Mouse (Mus musculus): Measurements from ENCODE around the gene Pdlim5. TPM values are rescaled to one million over a fixed set of nuclear protein-coding genes. Genes with fewer than 3 reads are reported as not detected.

Pdlim5 gene
- polyA plus RNA-seq, 1 experiment from 2014 or later, result 18.1 TPM

GRCm38 (mm10) chr3:142390288-142390687, 5.2 kb downstream of the Pdlim5 start:
- H3K9me3 ChIP-seq, result no peaks in the 10 kb centered on the region
- H3K4me3 ChIP-seq, result no peak overlapping the region
- no peak overlapping the region for H3K27ac ChIP-seq
- H3K36me3 ChIP-seq, result no peaks in the 10 kb centered on the region
- H3K27me3 ChIP-seq (replicated peaks), result no peaks in the 10 kb centered on the region; the same call in 1 of the 2 replicates
- H3K4me1 ChIP-seq, result peaks cover 9% of the 10 kb centered on the region
- ATAC-seq (ENCODE audit: low FRiP score, low read depth), result no peak
- 69% methylated on average over 2 of the region's 2 CpGs for WGBS
- H3K4me2 ChIP-seq (replicated peaks), result no peak overlapping the region
- no peak overlapping the region for H3K9ac ChIP-seq

GRCm38 (mm10) chr3:142388189-142388588, 7.3 kb downstream of the Pdlim5 start:
- 58% methylated on average over 4 of the region's 4 CpGs for WGBS
- H3K27me3 ChIP-seq (replicated peaks), result no peaks in the 10 kb centered on the region

GRCm38 (mm10) chr3:142386505-142386904, 9.0 kb downstream of the Pdlim5 start:
- Histone ChIP-seq H3K36me3 (no peaks in the 10 kb centered on the region), H3K27me3 (replicated peaks) (no peaks in the 10 kb centered on the region), H3K9ac (no peak overlapping the region), H3K4me1 (no peaks in the 10 kb centered on the region), H3K4me2 (replicated peaks) (no peak overlapping the region), H3K27ac (no peak overlapping the region), H3K4me3 (no peak overlapping the region), H3K9me3 (no peaks in the 10 kb centered on the region)
- ATAC-seq (ENCODE audit: low FRiP score, low read depth), result no peak
- 86% methylated on average over 4 of the region's 4 CpGs for WGBS

More at GRCm38 (mm10) chr3:142388189-142388588, 7.3 kb downstream of the Pdlim5 start:
- no peaks in the 10 kb centered on the region for H3K9me3 ChIP-seq
- H3K4me2 ChIP-seq (replicated peaks), result no peak overlapping the region
- ATAC-seq (ENCODE audit: low FRiP score, low read depth), result no peak
- H3K27ac ChIP-seq, result no peak overlapping the region
- H3K36me3 ChIP-seq, result no peaks in the 10 kb centered on the region
- H3K9ac ChIP-seq, result no peak overlapping the region
- H3K4me3 ChIP-seq, result no peak overlapping the region
- H3K4me1 ChIP-seq, result no peaks in the 10 kb centered on the region

- WGBS, result 92% methylated on average over 2 of the region's 2 CpGs
- Histone ChIP-seq H3K36me3 (no peaks in the 10 kb centered on the region), H3K9me3 (no peaks in the 10 kb centered on the region), H3K27me3 (replicated peaks) (no peaks in the 10 kb centered on the region), H3K27ac (no peak overlapping the region), H3K4me2 (replicated peaks) (no peak overlapping the region), H3K4me1 (no peaks in the 10 kb centered on the region), H3K4me3 (no peak overlapping the region), H3K9ac (no peak overlapping the region)
- no peak for ATAC-seq (ENCODE audit: low FRiP score, low read depth)
Measured at GRCm38 (mm10) chr3:142385690-142386089, 9.8 kb downstream of the Pdlim5 start.

GRCm38 (mm10) chr3:142376638-142377037, 18.9 kb downstream of the Pdlim5 start:
- H3K9me3 ChIP-seq, result no peaks in the 10 kb centered on the region
- no peak overlapping the region for H3K4me2 ChIP-seq (replicated peaks)
- no peaks in the 10 kb centered on the region for H3K27me3 ChIP-seq (replicated peaks)
- no peak overlapping the region for H3K4me3 ChIP-seq
- peaks cover 5% of the 10 kb centered on the region; the same call in 1 of the 2 replicates for H3K4me1 ChIP-seq
- H3K27ac ChIP-seq, result no peak overlapping the region
- H3K36me3 ChIP-seq, result no peaks in the 10 kb centered on the region
- 88% methylated on average over 1 of the region's 1 CpGs for WGBS
- ATAC-seq (ENCODE audit: low FRiP score, low read depth), result no peak
- H3K9ac ChIP-seq, result no peak overlapping the region

- H3K4me1 ChIP-seq, result peaks cover 5% of the 10 kb centered on the region; the same call in 1 of the 2 replicates
- 8% methylated on average over 1 of the region's 1 CpGs for WGBS
- ATAC-seq (ENCODE audit: low FRiP score, low read depth), result no peak
- no peak overlapping the region for H3K9ac ChIP-seq
- H3K27me3 ChIP-seq (replicated peaks), result no peaks in the 10 kb centered on the region
- H3K9me3 ChIP-seq, result no peaks in the 10 kb centered on the region
- H3K36me3 ChIP-seq, result no peaks in the 10 kb centered on the region
- no peak overlapping the region for H3K4me3 ChIP-seq
- H3K4me2 ChIP-seq (replicated peaks), result no peak overlapping the region
- H3K27ac ChIP-seq, result no peak overlapping the region
Measured at GRCm38 (mm10) chr3:142375106-142375505, 20.4 kb downstream of the Pdlim5 start.

GRCm38 (mm10) chr3:142372465-142373147, 22.9 kb downstream of the Pdlim5 start:
- Histone ChIP-seq H3K9me3 (no peaks in the 10 kb centered on the region), H3K4me3 (no peak overlapping the region), H3K27ac (no peak overlapping the region), H3K4me1 (peaks cover 5% of the 10 kb centered on the region; the same call in 1 of the 2 replicates), H3K9ac (no peak overlapping the region), H3K36me3 (no peaks in the 10 kb centered on the region), H3K4me2 (replicated peaks) (no peak overlapping the region), H3K27me3 (replicated peaks) (no peaks in the 10 kb centered on the region)
- 90% methylated on average over 6 of the region's 6 CpGs for WGBS
- ATAC-seq (ENCODE audit: low FRiP score, low read depth), result no peak

- no peak overlapping the region for H3K27ac ChIP-seq
- no peak overlapping the region for H3K4me3 ChIP-seq
- H3K4me1 ChIP-seq, result no peaks in the 10 kb centered on the region
- no peaks in the 10 kb centered on the region for H3K36me3 ChIP-seq
- no peak for ATAC-seq (ENCODE audit: low FRiP score, low read depth)
- H3K4me2 ChIP-seq (replicated peaks), result no peak overlapping the region
- H3K27me3 ChIP-seq (replicated peaks), result no peaks in the 10 kb centered on the region
- no peaks in the 10 kb centered on the region for H3K9me3 ChIP-seq
- 89% methylated on average over 9 of the region's 9 CpGs for WGBS
- H3K9ac ChIP-seq, result no peak overlapping the region
Measured at GRCm38 (mm10) chr3:142368411-142368810, 27.1 kb downstream of the Pdlim5 start.

- no peaks in the 10 kb centered on the region for H3K9me3 ChIP-seq
- no peaks in the 10 kb centered on the region for H3K36me3 ChIP-seq
- H3K4me2 ChIP-seq (replicated peaks), result no peak overlapping the region
- no peaks in the 10 kb centered on the region for H3K4me1 ChIP-seq
- H3K9ac ChIP-seq, result no peak overlapping the region
- H3K27ac ChIP-seq, result no peak overlapping the region
- H3K4me3 ChIP-seq, result no peak overlapping the region
- WGBS, result 69% methylated on average over 6 of the region's 6 CpGs
- ATAC-seq (ENCODE audit: low FRiP score, low read depth), result no peak
- H3K27me3 ChIP-seq (replicated peaks), result no peaks in the 10 kb centered on the region
Measured at GRCm38 (mm10) chr3:142362092-142362491, 33.4 kb downstream of the Pdlim5 start.

GRCm38 (mm10) chr3:142358951-142359350, 36.5 kb downstream of the Pdlim5 start:
- H3K4me2 ChIP-seq (replicated peaks), result no peak overlapping the region
- no peak for ATAC-seq (ENCODE audit: low FRiP score, low read depth)
- no peaks in the 10 kb centered on the region for H3K36me3 ChIP-seq
- no peak overlapping the region for H3K27ac ChIP-seq
- no peak overlapping the region for H3K9ac ChIP-seq
- H3K4me3 ChIP-seq, result no peak overlapping the region
- no peaks in the 10 kb centered on the region for H3K4me1 ChIP-seq
- no peaks in the 10 kb centered on the region for H3K27me3 ChIP-seq (replicated peaks)
- H3K9me3 ChIP-seq, result no peaks in the 10 kb centered on the region

GRCm38 (mm10) chr3:142356661-142357060, 38.8 kb downstream of the Pdlim5 start:
- H3K36me3 ChIP-seq, result no peaks in the 10 kb centered on the region
- no peaks in the 10 kb centered on the region for H3K27me3 ChIP-seq (replicated peaks)
- H3K4me2 ChIP-seq (replicated peaks), result no peak overlapping the region
- no peak for ATAC-seq (ENCODE audit: low FRiP score, low read depth)
- WGBS, result 86% methylated on average over 4 of the region's 4 CpGs
- H3K4me1 ChIP-seq, result no peaks in the 10 kb centered on the region
- no peak overlapping the region for H3K4me3 ChIP-seq
- H3K27ac ChIP-seq, result no peak overlapping the region
- H3K9ac ChIP-seq, result no peak overlapping the region
- no peaks in the 10 kb centered on the region for H3K9me3 ChIP-seq

GRCm38 (mm10) chr3:142353218-142353617, 42.3 kb downstream of the Pdlim5 start:
- Histone ChIP-seq H3K27ac (no peak overlapping the region), H3K9ac (no peak overlapping the region), H3K4me2 (replicated peaks) (no peak overlapping the region), H3K4me1 (no peaks in the 10 kb centered on the region), H3K36me3 (no peaks in the 10 kb centered on the region), H3K9me3 (0 out of 2 replicates have a peak, but pooled peaks cover 4% of the 10 kb centered on the region), H3K27me3 (replicated peaks) (no peaks in the 10 kb centered on the region), H3K4me3 (no peak overlapping the region)
- WGBS, result 79% methylated on average over 1 of the region's 1 CpGs
- ATAC-seq (ENCODE audit: low FRiP score, low read depth), result no peak

- no peaks in the 10 kb centered on the region for H3K27me3 ChIP-seq (replicated peaks)
- WGBS, result 79% methylated on average over 3 of the region's 3 CpGs
- H3K4me1 ChIP-seq, result no peaks in the 10 kb centered on the region
- no peak overlapping the region for H3K27ac ChIP-seq
- H3K36me3 ChIP-seq, result no peaks in the 10 kb centered on the region
- no peak overlapping the region for H3K4me3 ChIP-seq
- no peak overlapping the region for H3K9ac ChIP-seq
- H3K4me2 ChIP-seq (replicated peaks), result no peak overlapping the region
- ATAC-seq (ENCODE audit: low FRiP score, low read depth), result no peak
- 0 out of 2 replicates have a peak, but pooled peaks cover 4% of the 10 kb centered on the region for H3K9me3 ChIP-seq
Measured at GRCm38 (mm10) chr3:142350513-142350912, 45.0 kb downstream of the Pdlim5 start.
